Mouse (Mus musculus) MEL (cell line): ENCODE data around the gene Pttg1. TPM values are rescaled to one million over a fixed set of nuclear protein-coding genes. Genes with fewer than 3 reads are reported as not detected.

Source experiments
- DNase-seq: peaks from one replicate; pipeline ENCODE4 v3.0.0; 2011; ENCODE audit warnings: low read depth, low spot score
- H3K27ac ChIP-seq: 2 replicates; pipeline ENCODE4 v1.5.1; 2012; ENCODE audit warnings: low read depth, mild to moderate bottlenecking, control low read depth, low read length, moderate library complexity; ENCODE audit not compliant: control insufficient read depth
- H3K27me3 ChIP-seq, 2 experiments: fragments of 150-350 bp in 1 of 2; sonication (generic) in 1 of 2; 2 replicates each; pipeline ENCODE4 v1.6.1; 2012; ENCODE audit warnings: low read length in 2 of 2, mild to moderate bottlenecking in 2 of 2, improper control_type of control experiment in 1 of 2, moderate library complexity in 1 of 2; ENCODE audit not compliant: insufficient read depth in 2 of 2, control insufficient read depth in 1 of 2
- H3K36me3 ChIP-seq, 2 experiments: 2 replicates each; pipeline ENCODE4 v1.6.1; 2012 to 2014; ENCODE audit warnings: low read length in 2 of 2, improper control_type of control experiment in 1 of 2, inconsistent platforms in 1 of 2, mild to moderate bottlenecking in 1 of 2; ENCODE audit not compliant: insufficient read depth in 2 of 2, control insufficient read depth in 1 of 2
- H3K4me1 ChIP-seq, 2 experiments: fragments of 150-350 bp in 1 of 2; sonication (generic) in 1 of 2; 2 replicates each; pipeline ENCODE4 v1.6.1; 2012; ENCODE audit warnings: low read length in 2 of 2, improper control_type of control experiment in 1 of 2, mild to moderate bottlenecking in 1 of 2; ENCODE audit not compliant: insufficient read depth in 2 of 2, control insufficient read depth in 1 of 2
- H3K4me3 ChIP-seq, 2 experiments: fragments of 150-350 bp in 1 of 2; sonication (generic) in 1 of 2; 2 replicates each; pipeline ENCODE4 v1.5.1; 2012; ENCODE audit warnings: low read depth in 2 of 2, low read length in 2 of 2, mild to moderate bottlenecking in 2 of 2, moderate library complexity in 2 of 2, control low read depth in 1 of 2, improper control_type of control experiment in 1 of 2; ENCODE audit not compliant: control insufficient read depth in 1 of 2, insufficient read depth in 1 of 2
- H3K79me2 ChIP-seq: 2 replicates; pipeline ENCODE4 v1.6.1; 2012; ENCODE audit warnings: mild to moderate bottlenecking, low read length, moderate library complexity; ENCODE audit not compliant: control insufficient read depth, poor library complexity, insufficient read depth
- H3K9ac ChIP-seq: 2 replicates; pipeline ENCODE4 v1.6.1; 2012; ENCODE audit warnings: low read depth, mild to moderate bottlenecking, control low read depth, low read length, moderate library complexity; ENCODE audit not compliant: control insufficient read depth, poor library complexity, severe bottlenecking
- H3K9me3 ChIP-seq: fragments of 150-350 bp; sonication (generic); replicated peaks from 2 replicates; pipeline ENCODE4 v1.6.1; 2012; ENCODE audit warnings: mild to moderate bottlenecking, low read length, improper control_type of control experiment, moderate library complexity; ENCODE audit not compliant: insufficient read depth
- CHD1 ChIP-seq: IDR thresholded peaks from 2 replicates; pipeline ENCODE4 v1.6.1; 2012; ENCODE audit warnings: low read depth, mild to moderate bottlenecking, inconsistent platforms, low read length, improper control_type of control experiment
- CHD2 ChIP-seq: IDR thresholded peaks from 2 replicates; pipeline ENCODE4 v1.6.1; 2011; ENCODE audit warnings: low read length, improper control_type of control experiment
- CTCF ChIP-seq, 3 experiments: IDR thresholded peaks in 2 of 3; conservative IDR thresholded peaks in 1 of 3; 2 replicates each; pipeline ENCODE4 v1.5.1; 2011 to 2012; ENCODE audit warnings: low read length in 3 of 3, low read depth in 2 of 3, mild to moderate bottlenecking in 2 of 3, improper control_type of control experiment in 1 of 3, inconsistent platforms in 1 of 3, mixed read lengths in 1 of 3, moderate library complexity in 1 of 3; ENCODE audit not compliant: control insufficient read depth in 1 of 3, insufficient read depth in 1 of 3, poor library complexity in 1 of 3, severe bottlenecking in 1 of 3
- ELF1 ChIP-seq: IDR thresholded peaks from 2 replicates; pipeline ENCODE4 v1.6.1; 2014; ENCODE audit warnings: low read depth, mild to moderate bottlenecking, inconsistent platforms, low read length, improper control_type of control experiment, moderate library complexity
- ETS1 ChIP-seq: IDR thresholded peaks from 2 replicates; pipeline ENCODE4 v1.6.1; 2012; ENCODE audit warnings: low read depth, mild to moderate bottlenecking, inconsistent platforms, low read length, improper control_type of control experiment, moderate library complexity
- GABPA ChIP-seq: IDR thresholded peaks from 2 replicates; pipeline ENCODE4 v1.6.1; 2012; ENCODE audit warnings: low read depth, mild to moderate bottlenecking, inconsistent platforms, low read length, improper control_type of control experiment, moderate library complexity
- MAZ ChIP-seq: IDR thresholded peaks from 2 replicates; pipeline ENCODE4 v1.6.1; 2012; ENCODE audit warnings: low read depth, mild to moderate bottlenecking, inconsistent platforms, low read length, improper control_type of control experiment
- MEF2A ChIP-seq: IDR thresholded peaks from 2 replicates; pipeline ENCODE4 v1.6.1; 2014; ENCODE audit warnings: low read depth, mild to moderate bottlenecking, inconsistent platforms, low read length, improper control_type of control experiment; ENCODE audit not compliant: poor library complexity, insufficient replicate concordance, severe bottlenecking; ENCODE audit errors: extremely low read depth
- MXI1 ChIP-seq: IDR thresholded peaks from 2 replicates; pipeline ENCODE4 v1.6.1; 2011; ENCODE audit warnings: mild to moderate bottlenecking, low read depth, low read length, improper control_type of control experiment
- NELFE ChIP-seq: IDR thresholded peaks from 2 replicates; pipeline ENCODE4 v1.6.1; 2011; ENCODE audit warnings: low read depth, low read length, improper control_type of control experiment
- NRF1 ChIP-seq: IDR thresholded peaks from 2 replicates; pipeline ENCODE4 v1.6.1; 2014; ENCODE audit warnings: low read depth, mild to moderate bottlenecking, inconsistent platforms, low read length, improper control_type of control experiment, moderate library complexity; ENCODE audit not compliant: poor library complexity, insufficient read depth, severe bottlenecking
- POLR2A ChIP-seq, 2 experiments: IDR thresholded peaks; 2 replicates each; pipeline ENCODE4 v1.6.1; 2011 to 2012; ENCODE audit warnings: low read length in 2 of 2, mild to moderate bottlenecking in 2 of 2, control low read depth in 1 of 2, improper control_type of control experiment in 1 of 2, low read depth in 1 of 2, moderate library complexity in 1 of 2; ENCODE audit not compliant: control insufficient read depth in 1 of 2, insufficient read depth in 1 of 2, poor library complexity in 1 of 2
- POLR2AphosphoS5 ChIP-seq: IDR thresholded peaks from 2 replicates; pipeline ENCODE4 v1.6.1; 2012; ENCODE audit warnings: low read depth, borderline replicate concordance, mild to moderate bottlenecking, inconsistent platforms, low read length, moderate library complexity, mixed read lengths
- RAD21 ChIP-seq: IDR thresholded peaks from 2 replicates; pipeline ENCODE4 v1.6.1; 2011; ENCODE audit warnings: mild to moderate bottlenecking, low read depth, low read length, improper control_type of control experiment
- SMC3 ChIP-seq: IDR thresholded peaks from 2 replicates; pipeline ENCODE4 v1.6.1; 2011; ENCODE audit warnings: low read depth, low read length, improper control_type of control experiment
- TCF12 ChIP-seq: IDR thresholded peaks from 2 replicates; pipeline ENCODE4 v1.6.1; 2014; ENCODE audit warnings: low read depth, mild to moderate bottlenecking, inconsistent platforms, low read length, improper control_type of control experiment, moderate library complexity
- USF1 ChIP-seq: IDR thresholded peaks from 2 replicates; pipeline ENCODE4 v1.6.1; 2014; ENCODE audit warnings: low read depth, mild to moderate bottlenecking, inconsistent platforms, low read length, improper control_type of control experiment, moderate library complexity
- polyA plus RNA-seq, 2 experiments: library from polyadenylated mRNA; stranded (reverse) in 1 of 2; unstranded in 1 of 2; fragments of >175 nt in 1 of 2; fragments of >200 nt in 1 of 2; gene quantifications; 2 replicates each; pipeline versions ENCODE4 v1.2.1 to v1.2.4; 2012; ENCODE audit warnings: low replicate concordance in 2 of 2, low read depth in 1 of 2; ENCODE audit not compliant: insufficient read length in 2 of 2, insufficient read depth in 1 of 2, missing spikeins in 1 of 2
- total RNA-seq: library from RNA; depleted of rRNA; stranded (reverse); fragments of 300-350 nt; gene quantifications from 2 replicates; pipeline ENCODE4 v1.2.3, GENCODE M21; 2012

The Pttg1 gene
- total and polyA plus RNA-seq, 3 experiments: 73.6 to 140 TPM; not detected in 1

- Histone ChIP-seq H3K4me1 (no peaks in the 10 kb centered on the region), H3K27me3 (no peaks in the 10 kb centered on the region; a peak in 1 of 4 replicates), H3K36me3 (no peaks in the 10 kb centered on the region), H3K9me3 (no peaks in the 10 kb centered on the region), H3K27ac (no peak overlapping the region), H3K79me2 (no peaks in the 10 kb centered on the region), H3K9ac (no peak overlapping the region), H3K4me3 (no peak overlapping the region)
- DNase-seq: no peak
- no peak for TF ChIP-seq TCF12
- no peak for TF ChIP-seq ELF1
- TF ChIP-seq RAD21: no peak
- no peak for TF ChIP-seq MXI1
- no peak for TF ChIP-seq NELFE
- no peak for TF ChIP-seq MAZ
- TF ChIP-seq NRF1: no peak
- TF ChIP-seq MEF2A: no peak
- TF ChIP-seq, all 39 proteins: peak for 0
These were observed 29.8 kb downstream of the Pttg1 start for GRCm38 (mm10) chr11:43396246-43396645.

DNA sequence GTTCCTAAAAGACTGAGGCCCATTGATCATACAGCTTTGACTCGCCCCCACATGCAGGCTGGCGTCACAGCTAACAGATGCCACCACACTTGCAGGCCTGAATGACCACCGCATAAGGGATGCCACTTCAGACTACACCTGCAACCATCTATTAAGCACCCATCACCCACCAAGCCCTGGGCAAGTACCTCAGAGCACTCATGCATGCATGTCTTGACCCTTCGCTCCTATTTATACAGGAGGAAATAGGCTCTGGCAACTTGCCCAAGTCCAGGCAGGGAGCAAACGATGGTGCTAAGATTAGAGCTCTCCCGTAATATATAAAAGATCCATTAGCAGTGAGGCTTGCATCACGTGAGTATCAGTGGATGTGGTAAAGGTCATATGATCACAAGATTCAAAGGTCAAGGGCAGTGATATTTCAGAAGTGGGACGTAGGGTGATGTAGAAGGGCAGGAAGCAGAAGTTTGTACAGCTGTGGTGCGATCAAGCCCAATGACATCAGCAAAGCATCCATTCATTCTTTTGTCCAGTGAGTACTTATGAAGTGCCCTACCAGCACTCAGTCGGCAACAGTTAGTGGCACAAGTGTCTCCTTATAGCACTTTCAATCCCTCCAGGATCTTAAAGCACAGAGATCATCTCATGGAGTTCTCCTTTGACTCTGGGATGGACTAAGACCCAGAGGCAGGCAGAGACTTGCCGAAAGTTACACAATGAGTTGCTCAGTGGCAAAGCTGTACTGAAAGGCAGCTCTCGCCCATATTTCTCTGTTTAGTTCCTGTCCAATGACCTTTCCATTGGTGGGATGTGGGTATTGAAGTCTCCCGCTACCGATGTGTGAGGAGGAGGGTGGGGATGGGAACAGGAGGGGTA lies 30.7 kb downstream of the Pttg1 start:
- Histone ChIP-seq H3K4me3 (no peak overlapping the region), H3K79me2 (no peaks in the 10 kb centered on the region), H3K4me1 (no peaks in the 10 kb centered on the region), H3K27ac (no peak overlapping the region), H3K36me3 (no peaks in the 10 kb centered on the region), H3K9me3 (no peaks in the 10 kb centered on the region), H3K27me3 (no peaks in the 10 kb centered on the region; a peak in 1 of 4 replicates), H3K9ac (no peak overlapping the region)
- TF ChIP-seq MEF2A (no peak), POLR2A (IDR thresholded peaks at IDR 0.05; ENCODE audit: control insufficient read depth in 1 of 2, insufficient read depth in 1 of 2, low read depth in 1 of 2, low read length in 2 of 2, poor library complexity in 1 of 2) (no peak), NELFE (no peak), USF1 (no peak), CTCF (IDR thresholded peaks at IDR 0.05 in 2 of 3, conservative IDR thresholded peaks at IDR 0.05 in 1 of 3; ENCODE audit: control insufficient read depth in 1 of 3, insufficient read depth in 1 of 3, low read depth in 2 of 3, low read length in 3 of 3, poor library complexity in 1 of 3, severe bottlenecking in 1 of 3) (no peak), CHD2 (no peak), TCF12 (no peak), GABPA (no peak), MXI1 (no peak), CHD1 (no peak), POLR2AphosphoS5 (no peak), ETS1 (no peak), SMC3 (no peak)
- DNase-seq: no peak
